Mouse (Mus musculus): ENCODE measurements at regions not wholly inside any gene's neighbourhood (a gene's known extent, or its start where the extent isn't known, plus 50 kb on each side); places are given as distances from the start of the nearest gene placed in this dataset.

DNA sequence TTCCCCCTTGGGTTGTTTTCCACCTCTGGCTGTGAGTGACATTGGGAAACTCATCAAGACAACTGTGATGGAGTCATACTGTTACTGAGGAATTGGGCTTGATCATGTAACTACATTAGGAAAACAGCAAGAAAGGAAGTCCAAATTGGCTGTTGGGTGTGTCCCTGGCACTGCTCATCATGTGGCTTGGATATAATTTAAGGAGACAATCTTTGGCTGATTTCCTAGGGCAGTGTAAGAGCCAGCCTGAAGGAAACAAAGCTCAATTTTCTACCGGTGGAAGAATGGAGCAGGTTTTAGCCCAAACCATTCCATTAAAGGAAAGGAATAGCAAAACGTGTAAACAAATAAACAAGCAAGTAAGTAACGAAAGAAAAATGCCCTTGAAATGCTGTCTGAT, 310.4 kb downstream of the Gm10295 start:
- no peak for DNase-seq (ENCODE audit: extremely low read depth)
- Histone ChIP-seq H3K9me3 (replicated peaks; ENCODE audit: low read length) (peaks cover 70% of the 10 kb centered on the region), H3K79me2 (replicated peaks; ENCODE audit: control insufficient read depth, extremely low read depth, insufficient read depth, poor library complexity, severe bottlenecking) (no peaks in the 10 kb centered on the region), H3K4me2 (ENCODE audit: insufficient read depth, low read depth, poor library complexity, severe bottlenecking) (no peak overlapping the region), H3K4me3 (replicated peaks in 1 of 3; ENCODE audit: low read depth in 2 of 3, low read length in 2 of 3, poor library complexity in 1 of 3) (no peak overlapping the region), H3K36me3 (replicated peaks in 1 of 2; ENCODE audit: control insufficient read depth in 1 of 2, insufficient read depth in 1 of 2, low read length in 1 of 2) (no peaks in the 10 kb centered on the region), H3K27ac (ENCODE audit: insufficient read depth, low read depth) (no peak overlapping the region), H3K27me3 (replicated peaks) (no peaks in the 10 kb centered on the region), H3K9ac (ENCODE audit: insufficient read depth, low read depth) (no peak overlapping the region), H3K4me1 (ENCODE audit: control insufficient read depth in 1 of 2, insufficient read depth in 2 of 2) (no peaks in the 10 kb centered on the region)
- dilution Hi-C loops (cut with MboI; ENCODE audit: extremely low pct_ligation_motif_present, extremely low pct_unique_long_range_greater_than_20kb, low sequenced_read_pairs): no loop called here
- TF ChIP-seq ETS1 (conservative IDR thresholded peaks at IDR 0.05; ENCODE audit: low read depth, low read length): no peak
- no peak for TF ChIP-seq TBP (conservative IDR thresholded peaks at IDR 0.05; ENCODE audit: low read depth, low read length)
- TF ChIP-seq GABPA (IDR thresholded peaks at IDR 0.05; ENCODE audit: insufficient replicate concordance, low read depth, low read length): no peak
- no peak for TF ChIP-seq BHLHE40 (IDR thresholded peaks at IDR 0.05; ENCODE audit: low read depth, low read length)
- TF ChIP-seq USF2 (conservative IDR thresholded peaks at IDR 0.05; ENCODE audit: low read depth, low read length): no peak
- no peak for TF ChIP-seq KAT2A (IDR thresholded peaks at IDR 0.05; ENCODE audit: insufficient replicate concordance, low read length)
- in situ Hi-C loops (cut with MboI; ENCODE audit: low pct_ligation_motif_present, low pct_unique_long_range_greater_than_20kb, low sequenced_read_pairs): no loop called here

DNA sequence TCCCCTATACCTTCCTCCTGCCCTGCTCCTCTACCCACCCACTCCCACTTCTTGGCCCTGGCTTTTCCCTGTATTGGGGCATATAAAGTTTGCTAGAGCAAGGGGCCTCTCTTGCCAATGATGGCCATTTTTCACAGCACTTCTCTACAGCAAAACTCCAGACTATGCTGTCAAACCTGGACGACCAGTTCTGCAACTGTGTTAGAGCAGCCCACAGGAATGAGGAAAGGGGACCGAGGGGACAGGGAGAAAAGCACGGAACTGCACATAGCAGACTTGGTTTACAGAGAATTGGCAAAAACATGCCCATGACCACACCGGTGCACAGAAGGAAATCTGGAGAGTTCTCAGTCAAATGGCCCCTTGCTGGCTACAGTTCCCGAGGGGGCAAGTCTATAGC, 312.7 kb downstream of the Gm10295 start:
- Histone ChIP-seq H3K36me3 (replicated peaks in 1 of 2; ENCODE audit: control insufficient read depth in 1 of 2, insufficient read depth in 1 of 2, low read length in 1 of 2) (no peaks in the 10 kb centered on the region), H3K27me3 (replicated peaks) (no peaks in the 10 kb centered on the region), H3K27ac (ENCODE audit: insufficient read depth, low read depth) (no peak overlapping the region), H3K9ac (ENCODE audit: insufficient read depth, low read depth) (no peak overlapping the region), H3K9me3 (replicated peaks; ENCODE audit: low read length) (peaks cover 72% of the 10 kb centered on the region), H3K4me1 (ENCODE audit: control insufficient read depth in 1 of 2, insufficient read depth in 2 of 2) (no peaks in the 10 kb centered on the region), H3K4me2 (ENCODE audit: insufficient read depth, low read depth, poor library complexity, severe bottlenecking) (no peak overlapping the region), H3K79me2 (replicated peaks; ENCODE audit: control insufficient read depth, extremely low read depth, insufficient read depth, poor library complexity, severe bottlenecking) (no peaks in the 10 kb centered on the region), H3K4me3 (replicated peaks in 1 of 3; ENCODE audit: low read depth in 2 of 3, low read length in 2 of 3, poor library complexity in 1 of 3) (no peak overlapping the region)
- TF ChIP-seq MAX (IDR thresholded peaks at IDR 0.05; ENCODE audit: low read length) (no peak), RAD21 (IDR thresholded peaks at IDR 0.05; ENCODE audit: low read depth, low read length) (no peak)
- dilution Hi-C loops (cut with MboI; ENCODE audit: extremely low pct_ligation_motif_present, extremely low pct_unique_long_range_greater_than_20kb, low sequenced_read_pairs): no loop called here
- DNase-seq (ENCODE audit: extremely low read depth): no peak
- in situ Hi-C loops (cut with MboI; ENCODE audit: low pct_ligation_motif_present, low pct_unique_long_range_greater_than_20kb, low sequenced_read_pairs): no loop called here

DNA sequence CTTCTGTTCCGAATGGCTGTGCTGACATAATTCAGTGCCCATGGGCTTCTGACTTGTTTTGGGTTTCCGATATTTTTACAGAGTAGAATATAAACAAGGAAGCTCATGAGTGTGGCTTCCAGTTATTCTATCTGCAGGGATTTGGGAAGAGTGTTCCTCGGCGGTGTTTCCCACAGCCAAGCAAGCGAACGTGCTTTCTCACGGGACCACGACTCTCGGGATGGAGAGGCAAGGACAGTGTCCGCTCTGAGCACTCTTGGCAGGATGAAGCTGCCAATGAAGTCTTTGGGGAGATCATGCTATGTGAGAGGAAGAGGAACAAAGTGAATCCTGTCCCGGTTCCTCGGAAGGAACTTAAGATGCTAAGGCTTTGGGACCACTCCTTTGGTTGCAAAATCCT, 318.2 kb downstream of the Gm10295 start:
- dilution Hi-C loops (cut with MboI; ENCODE audit: extremely low pct_ligation_motif_present, extremely low pct_unique_long_range_greater_than_20kb, low sequenced_read_pairs) (no loop called here), in situ Hi-C loops (cut with MboI; ENCODE audit: low pct_ligation_motif_present, low pct_unique_long_range_greater_than_20kb, low sequenced_read_pairs) (no loop called here)

More for the DNA sequence above, 318.2 kb downstream of the Gm10295 start:
- no peaks in the 10 kb centered on the region for H3K27me3 ChIP-seq (replicated peaks)
- TF ChIP-seq USF1 (IDR thresholded peaks at IDR 0.05; ENCODE audit: low read depth, low read length) (no peak), POLR2A (IDR thresholded peaks at IDR 0.05; ENCODE audit: low read depth, low read length) (no peak), RCOR1 (conservative IDR thresholded peaks at IDR 0.05; ENCODE audit: low read depth, low read length) (no peak), ZNF384 (IDR thresholded peaks at IDR 0.05; ENCODE audit: low read depth, low read length) (no peak)
- no peaks in the 10 kb centered on the region for H3K4me1 ChIP-seq (ENCODE audit: control insufficient read depth in 1 of 2, insufficient read depth in 2 of 2)
- H3K9ac ChIP-seq (ENCODE audit: insufficient read depth, low read depth): no peak overlapping the region
- H3K4me2 ChIP-seq (ENCODE audit: insufficient read depth, low read depth, poor library complexity, severe bottlenecking): no peak overlapping the region
- no peak for DNase-seq (ENCODE audit: extremely low read depth)
- no peaks in the 10 kb centered on the region for H3K36me3 ChIP-seq (replicated peaks in 1 of 2; ENCODE audit: control insufficient read depth in 1 of 2, insufficient read depth in 1 of 2, low read length in 1 of 2)
- no peak overlapping the region for H3K4me3 ChIP-seq (replicated peaks in 1 of 3; ENCODE audit: low read depth in 2 of 3, low read length in 2 of 3, poor library complexity in 1 of 3)
- peaks cover 60% of the 10 kb centered on the region for H3K9me3 ChIP-seq (replicated peaks; ENCODE audit: low read length)
- H3K79me2 ChIP-seq (replicated peaks; ENCODE audit: control insufficient read depth, extremely low read depth, insufficient read depth, poor library complexity, severe bottlenecking): no peaks in the 10 kb centered on the region
- H3K27ac ChIP-seq (ENCODE audit: insufficient read depth, low read depth): no peak overlapping the region

Measured in CH12.LX (cell line).